Mouse (Mus musculus): ENCODE results near the gene Gm12888. TPM values are rescaled to one million over a fixed set of nuclear protein-coding genes. Genes with fewer than 3 reads are reported as not detected.
"Not testable (repeated sequence)": the region's sequence is repeated elsewhere in the genome, so short reads cannot be mapped to it uniquely, and the experiment has no call there.

Gene Gm12888
- not detected in 2 replicates for polyA plus RNA-seq (2012; rRNA removed)

DNA sequence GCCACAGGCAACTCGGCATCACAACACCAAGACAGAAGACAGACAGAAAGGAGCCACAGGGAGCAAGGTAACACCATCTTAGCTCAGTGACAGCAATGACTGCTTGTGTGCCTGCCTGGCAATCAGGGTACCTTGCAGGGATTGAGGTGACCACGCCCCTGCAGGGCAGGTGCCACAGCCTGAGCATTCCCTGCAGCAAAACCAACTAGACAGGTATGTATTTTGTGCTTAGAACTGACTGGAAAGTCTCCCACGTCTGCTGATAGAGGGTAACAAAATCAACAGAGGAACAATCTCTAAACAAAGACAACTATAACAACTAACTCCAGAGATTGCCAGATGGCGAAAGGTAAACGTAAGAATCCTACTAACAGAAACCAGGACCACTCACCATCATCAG lies at the start of gene Gm12888:
Gene Gm12888 (minus strand): TSS at position 101 of the 400 bp plus-strand sequence.
- H3K36me3 ChIP-seq (ENCODE audit: control insufficient read depth, insufficient read depth, low read length); H3K27ac ChIP-seq (ENCODE audit: insufficient read depth, low read depth, low read length); H3K4me1 ChIP-seq (ENCODE audit: control insufficient read depth, insufficient read depth, insufficient read length, low read length); H3K27me3 ChIP-seq (ENCODE audit: control insufficient read depth, insufficient read depth, low read length); H3K4me3 ChIP-seq (ENCODE audit: low read depth, low read length): not testable (repeated sequence)
- WGBS: 61% methylated on average over 4 of the region's 5 CpGs

Other genes starting within 250 kb of the Gm12888 start
- gene Zmpste24, start 226.7 kb downstream of the Gm12888 start, polyA plus RNA-seq (2012; rRNA removed): 5.8 and 10.4 TPM in 2 replicates
- not detected in 2 replicates for gene Tmco2, start 215.7 kb downstream of the Gm12888 start, polyA plus RNA-seq (2012; rRNA removed)
- gene Rlf, start 109.8 kb downstream of the Gm12888 start, polyA plus RNA-seq (2012; rRNA removed): 0.83 and 1.2 TPM in 2 replicates
- gene Gm12886, start 98.2 kb upstream of the Gm12888 start, polyA plus RNA-seq (2012; rRNA removed): not detected in 2 replicates